Mouse (Mus musculus) E14TG2a.4 (cell line): ENCODE measurements around the gene Acvr2a.

ENCODE experiments used
- CTCF ChIP-seq: conservative IDR thresholded peaks from 2 replicates; pipeline ENCODE4 v1.5.1; 2014; ENCODE audit warnings: low read length
- NANOG ChIP-seq: IDR thresholded peaks from 2 replicates; pipeline ENCODE4 v1.6.1; 2014; ENCODE audit warnings: borderline replicate concordance, low read length, mixed read lengths

GRCm38 (mm10) chr2:48814223-48815038, 522 bp downstream of the Acvr2a start:
- TF ChIP-seq CTCF (no peak), NANOG (no peak)
